Mouse (Mus musculus) neural tube, embryonic 12.5 days (tissue): ENCODE measurements around the gene Tbx10. TPM values are rescaled to one million over a fixed set of nuclear protein-coding genes. Genes with fewer than 3 reads are reported as not detected.

Experiments
- polyA plus RNA-seq: library from polyadenylated mRNA; unstranded; fragments of >200 nt; fragmentation: Nextera tagmentation; extraction: Ambion mirVana; gene quantifications from 2 replicates; pipeline ENCODE4 v1.2.1, GENCODE M21; 2016

Gene Tbx10
- polyA plus RNA-seq, 1 experiment from 2014 or later: not detected

Other genes with a start within 250 kb of the Tbx10 start
- gene Kmt5b, start 225.3 kb upstream of the Tbx10 start, polyA plus RNA-seq: 53.1 and 55.3 TPM in 2 replicates
- gene Chka, start 141.0 kb upstream of the Tbx10 start, polyA plus RNA-seq: 62.7 and 65.2 TPM in 2 replicates
- 19.7 and 22.0 TPM in 2 replicates for gene Tcirg1, start 85.6 kb upstream of the Tbx10 start, polyA plus RNA-seq
- 226 and 234 TPM in 2 replicates for gene Ndufs8, start 80.0 kb upstream of the Tbx10 start, polyA plus RNA-seq
- gene Aldh3b1, start 62.9 kb upstream of the Tbx10 start, polyA plus RNA-seq: 0.84 and 0.87 TPM in 2 replicates
- gene Unc93b1, start 57.6 kb upstream of the Tbx10 start, polyA plus RNA-seq: 8.4 and 11.1 TPM in 2 replicates
- not detected in 2 replicates for gene Aldh3b3, start 34.1 kb upstream of the Tbx10 start, polyA plus RNA-seq
- 0.65 and 0.68 TPM in 2 replicates for gene Aldh3b2, start 20.4 kb upstream of the Tbx10 start, polyA plus RNA-seq
- 2.8 and 3.2 TPM in 2 replicates for gene Acy3, start 6.2 kb upstream of the Tbx10 start, polyA plus RNA-seq
- 20.6 and 22.8 TPM in 2 replicates for gene Nudt8, start 7.8 kb downstream of the Tbx10 start, polyA plus RNA-seq
- 4.3 TPM in 2 replicates for gene Gm49405, start 7.9 kb downstream of the Tbx10 start, polyA plus RNA-seq
- gene Doc2g, start 10.6 kb downstream of the Tbx10 start, polyA plus RNA-seq: 4.5 and 6.0 TPM in 2 replicates
- gene Ndufv1, start 20.1 kb downstream of the Tbx10 start, polyA plus RNA-seq: 201 and 209 TPM in 2 replicates
- 349 and 353 TPM in 2 replicates for gene Gstp1, start 45.2 kb downstream of the Tbx10 start, polyA plus RNA-seq
- 1.8 and 2.8 TPM in 2 replicates for gene Gstp2, start 53.3 kb downstream of the Tbx10 start, polyA plus RNA-seq
- not detected in 2 replicates for gene Gstp3, start 66.8 kb downstream of the Tbx10 start, polyA plus RNA-seq
- not detected in 2 replicates for gene Cabp2, start 88.8 kb downstream of the Tbx10 start, polyA plus RNA-seq
- gene Cdk2ap2, start 104.4 kb downstream of the Tbx10 start, polyA plus RNA-seq: 73.6 and 75.9 TPM in 2 replicates
- 26.2 and 27.8 TPM in 2 replicates for gene Pitpnm1, start 107.2 kb downstream of the Tbx10 start, polyA plus RNA-seq
- gene Aip, start 133.1 kb downstream of the Tbx10 start, polyA plus RNA-seq: 67.3 and 69.4 TPM in 2 replicates
- not detected in 2 replicates for gene Gpr152, start 147.0 kb downstream of the Tbx10 start, polyA plus RNA-seq
- 0.13 and 0.19 TPM in 2 replicates for gene Cabp4, start 151.3 kb downstream of the Tbx10 start, polyA plus RNA-seq
- 128 and 131 TPM in 2 replicates for gene Coro1b, start 155.9 kb downstream of the Tbx10 start, polyA plus RNA-seq
- 0.92 and 0.94 TPM in 2 replicates for gene Ptprcap, start 160.9 kb downstream of the Tbx10 start, polyA plus RNA-seq
- 62.3 and 71.7 TPM in 2 replicates for gene Rps6kb2, start 170.6 kb downstream of the Tbx10 start, polyA plus RNA-seq
- 3.9 and 4.8 TPM in 2 replicates for gene Carns1, start 182.7 kb downstream of the Tbx10 start, polyA plus RNA-seq
- gene Tbc1d10c, start 198.5 kb downstream of the Tbx10 start, polyA plus RNA-seq: 1.1 and 1.4 TPM in 2 replicates
- gene Ppp1ca, start 199.3 kb downstream of the Tbx10 start, polyA plus RNA-seq: 753 and 767 TPM in 2 replicates
- 25.9 and 34.0 TPM in 2 replicates for gene Rad9a, start 208.9 kb downstream of the Tbx10 start, polyA plus RNA-seq
- 0.87 and 0.95 TPM in 2 replicates for gene Clcf1, start 221.5 kb downstream of the Tbx10 start, polyA plus RNA-seq
- not detected in 2 replicates for gene AC109138.7, start 221.6 kb downstream of the Tbx10 start, polyA plus RNA-seq
- 18.7 and 19.8 TPM in 2 replicates for gene Pold4, start 239.1 kb downstream of the Tbx10 start, polyA plus RNA-seq